Mouse (Mus musculus) bone marrow macrophage, adult 2 months (primary cell): ENCODE data around the gene Pxmp4.

Source experiments
- CTCF ChIP-seq: IDR thresholded peaks from 2 replicates; pipeline ENCODE4 v1.5.1; 2012; ENCODE audit warnings: low read depth, mild to moderate bottlenecking, low read length, moderate library complexity
- POLR2A ChIP-seq: IDR thresholded peaks from 2 replicates; pipeline ENCODE4 v1.6.1; 2012; ENCODE audit warnings: mild to moderate bottlenecking, low read depth, low read length, borderline replicate concordance

GRCm38 (mm10) chr2:154551927-154552326 lies 51.6 kb downstream of the Pxmp4 start:
- TF ChIP-seq POLR2A (no peak), CTCF (no peak)
